8 mouse cellular contexts compared by ENCODE assay signal in genomic region chr1:164320731-164321130, GRCm38 (mm10). TPM values are rescaled to one million over a fixed set of nuclear protein-coding genes. Genes with fewer than 3 reads are reported as not detected.
DNase-seq lines count a peak whose midpoint lies in the region; ATAC-seq and TF ChIP-seq lines count a peak whose summit lies in the region.
"Had no signal": no experiment of that assay in that cellular context is flagged by ENCODE, and none has a peak within 500 bp of the region (broad histone marks: within the 10 kb centered on the region; RNA-seq: fewer than 3 reads in every experiment).

No protein-coding gene starts in this region.

- TF ChIP-seq CTCF in hindbrain, postnatal 0 days (IDR thresholded peaks at IDR 0.05; ENCODE audit: low read depth): no peak

- ATAC-seq in hindbrain, postnatal 0 days: peak; percentile 66
- ATAC-seq in hindbrain, embryonic 12.5 days (ENCODE audit: low FRiP score): no peak
- ATAC-seq in midbrain, embryonic 13.5 days: no peak
- ATAC-seq in intestine, embryonic 15.5 days: no peak
- ATAC-seq in stomach, embryonic 15.5 days (ENCODE audit: insufficient read depth, low FRiP score, low read depth): no peak

- no peak overlapping the region for H3K4me2 ChIP-seq in hindbrain, postnatal 0 days (ENCODE audit: low read depth, low read length)
- no peak overlapping the region for H3K4me2 ChIP-seq in hindbrain, embryonic 12.5 days (replicated peaks)
- H3K4me2 ChIP-seq in midbrain, embryonic 13.5 days (replicated peaks): no peak overlapping the region
- no peak overlapping the region for H3K4me2 ChIP-seq in intestine, embryonic 15.5 days (replicated peaks)
- H3K4me2 ChIP-seq in stomach, embryonic 15.5 days: no peak overlapping the region

- H3K4me1 ChIP-seq in hindbrain, postnatal 0 days (ENCODE audit: insufficient read depth, low read length): no peaks in the 10 kb centered on the region
- no peaks in the 10 kb centered on the region for H3K4me1 ChIP-seq in hindbrain, embryonic 12.5 days
- H3K4me1 ChIP-seq in midbrain, embryonic 13.5 days (replicated peaks): 0 out of 2 replicates have a peak, but pooled peaks cover 20% of the 10 kb centered on the region
- peaks cover 12% of the 10 kb centered on the region; the same call in 1 of the 2 replicates for H3K4me1 ChIP-seq in midbrain, embryonic 10.5 days
- H3K4me1 ChIP-seq in intestine, embryonic 15.5 days (replicated peaks): peaks cover 19% of the 10 kb centered on the region
- H3K4me1 ChIP-seq in stomach, embryonic 15.5 days: peaks cover 6% of the 10 kb centered on the region; the same call in 1 of the 2 replicates
- H3K4me1 ChIP-seq: limb, embryonic 10.5 days had no signal

- no peak overlapping the region for H3K4me3 ChIP-seq in hindbrain, postnatal 0 days (ENCODE audit: low read length)
- H3K4me3 ChIP-seq in hindbrain, embryonic 12.5 days: no peak overlapping the region
- no peak overlapping the region for H3K4me3 ChIP-seq in midbrain, embryonic 13.5 days (replicated peaks)
- H3K4me3 ChIP-seq in midbrain, embryonic 10.5 days: no peak overlapping the region
- no peak overlapping the region for H3K4me3 ChIP-seq in intestine, embryonic 15.5 days (replicated peaks)
- H3K4me3 ChIP-seq in stomach, embryonic 15.5 days (replicated peaks): no peak overlapping the region
- H3K4me3 ChIP-seq: limb, embryonic 10.5 days had no signal

- H3K27me3 ChIP-seq in hindbrain, postnatal 0 days (ENCODE audit: insufficient read depth, low read length): no peaks in the 10 kb centered on the region
- no peaks in the 10 kb centered on the region for H3K27me3 ChIP-seq in hindbrain, embryonic 12.5 days
- no peaks in the 10 kb centered on the region for H3K27me3 ChIP-seq in midbrain, embryonic 13.5 days
- H3K27me3 ChIP-seq in midbrain, embryonic 10.5 days (ENCODE audit: low read depth, poor library complexity, severe bottlenecking): no peaks in the 10 kb centered on the region
- H3K27me3 ChIP-seq in intestine, embryonic 15.5 days (replicated peaks): no peaks in the 10 kb centered on the region
- H3K27me3 ChIP-seq in stomach, embryonic 15.5 days (replicated peaks): no peaks in the 10 kb centered on the region

- no peak overlapping the region for H3K9ac ChIP-seq in hindbrain, postnatal 0 days (replicated peaks; ENCODE audit: low read length)
- H3K9ac ChIP-seq in hindbrain, embryonic 12.5 days: no peak overlapping the region
- no peak overlapping the region for H3K9ac ChIP-seq in midbrain, embryonic 13.5 days (replicated peaks)
- no peak overlapping the region for H3K9ac ChIP-seq in intestine, embryonic 15.5 days
- no peak overlapping the region for H3K9ac ChIP-seq in stomach, embryonic 15.5 days

- peak overlapping the region; percentile 74 for H3K27ac ChIP-seq in hindbrain, postnatal 0 days
- no peak overlapping the region for H3K27ac ChIP-seq in hindbrain, embryonic 12.5 days
- peak overlapping the region; percentile 25; the same call in 1 of the 2 replicates for H3K27ac ChIP-seq in midbrain, embryonic 13.5 days
- no peak overlapping the region for H3K27ac ChIP-seq in midbrain, embryonic 10.5 days (replicated peaks)
- H3K27ac ChIP-seq in intestine, embryonic 15.5 days: 0 out of 2 replicates have a peak overlapping the region, but pooled peaks have one; percentile 18
- H3K27ac ChIP-seq in stomach, embryonic 15.5 days: 0 out of 2 replicates have a peak overlapping the region, but pooled peaks have one; percentile 9
- H3K27ac ChIP-seq: limb, embryonic 10.5 days had no signal

- no peaks in the 10 kb centered on the region for H3K36me3 ChIP-seq in hindbrain, postnatal 0 days (ENCODE audit: insufficient read depth, low read length)
- H3K36me3 ChIP-seq in hindbrain, embryonic 12.5 days: 0 out of 2 replicates have a peak, but pooled peaks cover 4% of the 10 kb centered on the region
- no peaks in the 10 kb centered on the region for H3K36me3 ChIP-seq in midbrain, embryonic 13.5 days
- peaks cover 6% of the 10 kb centered on the region; the same call in 1 of the 2 replicates for H3K36me3 ChIP-seq in midbrain, embryonic 10.5 days
- no peaks in the 10 kb centered on the region for H3K36me3 ChIP-seq in intestine, embryonic 15.5 days
- H3K36me3 ChIP-seq in stomach, embryonic 15.5 days: no peaks in the 10 kb centered on the region

- whole genome bisulfite sequencing in hindbrain, postnatal 0 days: 45% methylated on average over 5 of the region's 5 CpGs
- WGBS in hindbrain, embryonic 12.5 days: 74% methylated on average over 5 of the region's 5 CpGs
- WGBS in midbrain, embryonic 13.5 days: 55% methylated on average over 5 of the region's 5 CpGs
- 82% methylated on average over 5 of the region's 5 CpGs for WGBS in midbrain, embryonic 10.5 days
- 65% methylated on average over 5 of the region's 5 CpGs for WGBS in intestine, embryonic 15.5 days
- 73% methylated on average over 5 of the region's 5 CpGs for WGBS in stomach, embryonic 15.5 days

- DNase-seq in hindbrain, postnatal 0 days (ENCODE audit: low spot score): peak; percentile 67
- DNase-seq in midbrain, embryonic 10.5 days (ENCODE audit: low spot score): no peak
- DNase-seq in spleen, adult 18-20 months: no peak

- no peaks in the 10 kb centered on the region for H3K9me3 ChIP-seq in hindbrain, postnatal 0 days (ENCODE audit: low read length)
- no peaks in the 10 kb centered on the region for H3K9me3 ChIP-seq in hindbrain, embryonic 12.5 days (replicated peaks)
- no peaks in the 10 kb centered on the region for H3K9me3 ChIP-seq in midbrain, embryonic 13.5 days
- no peaks in the 10 kb centered on the region for H3K9me3 ChIP-seq in midbrain, embryonic 10.5 days (replicated peaks)
- no peaks in the 10 kb centered on the region for H3K9me3 ChIP-seq in intestine, embryonic 15.5 days
- H3K9me3 ChIP-seq in stomach, embryonic 15.5 days: no peaks in the 10 kb centered on the region
- H3K9me3 ChIP-seq: limb, embryonic 10.5 days had no signal

RNA-seq across cellular contexts. Expression of gene Blzf1, which starts 13.4 kb away (rescaled TPM):
- 9.1 and 10.8 TPM in 2 replicates for total RNA-seq in hindbrain, postnatal 0 days (2014; rRNA removed)
- 26.1 and 26.6 TPM in 2 replicates for polyA plus RNA-seq in hindbrain, postnatal 0 days (2015; fragmentation: Nextera tagmentation; extraction: Ambion mirVana)
- 31.0 and 31.3 TPM in 2 replicates for polyA plus RNA-seq in hindbrain, embryonic 12.5 days (2016; fragmentation: Nextera tagmentation; extraction: Ambion mirVana)
- 30.7 and 31.3 TPM in 2 replicates for polyA plus RNA-seq in midbrain, embryonic 13.5 days (2015; fragmentation: Nextera tagmentation; extraction: Ambion mirVana)
- 26.0 and 27.2 TPM in 2 replicates for polyA plus RNA-seq in midbrain, embryonic 10.5 days (2016; fragmentation: Nextera tagmentation; extraction: Ambion mirVana)
- 23.6 and 25.7 TPM in 2 replicates for polyA plus RNA-seq in intestine, embryonic 15.5 days (2015; fragmentation: Nextera tagmentation; extraction: Ambion mirVana)
- polyA plus RNA-seq in stomach, embryonic 15.5 days (2015; fragmentation: Nextera tagmentation; extraction: Ambion mirVana): 28.4 and 29.3 TPM in 2 replicates

RNA-seq across cellular contexts. Expression of gene Nme7, which starts 16.8 kb away (rescaled TPM):
- 12.4 and 19.7 TPM in 2 replicates for total RNA-seq in hindbrain, postnatal 0 days (2014; rRNA removed)
- polyA plus RNA-seq in hindbrain, postnatal 0 days (2015; fragmentation: Nextera tagmentation; extraction: Ambion mirVana): 24.8 and 30.1 TPM in 2 replicates
- polyA plus RNA-seq in hindbrain, embryonic 12.5 days (2016; fragmentation: Nextera tagmentation; extraction: Ambion mirVana): 29.8 and 32.0 TPM in 2 replicates
- 32.1 and 38.8 TPM in 2 replicates for polyA plus RNA-seq in midbrain, embryonic 13.5 days (2015; fragmentation: Nextera tagmentation; extraction: Ambion mirVana)
- 32.2 and 36.3 TPM in 2 replicates for polyA plus RNA-seq in midbrain, embryonic 10.5 days (2016; fragmentation: Nextera tagmentation; extraction: Ambion mirVana)
- 35.0 and 35.2 TPM in 2 replicates for polyA plus RNA-seq in intestine, embryonic 15.5 days (2015; fragmentation: Nextera tagmentation; extraction: Ambion mirVana)
- 31.2 and 38.9 TPM in 2 replicates for polyA plus RNA-seq in stomach, embryonic 15.5 days (2015; fragmentation: Nextera tagmentation; extraction: Ambion mirVana)

RNA-seq across cellular contexts. Expression of gene Ccdc181, which starts 45.3 kb away (rescaled TPM):
- 5.8 and 6.4 TPM in 2 replicates for total RNA-seq in hindbrain, postnatal 0 days (2014; rRNA removed)
- 24.6 and 25.0 TPM in 2 replicates for polyA plus RNA-seq in hindbrain, postnatal 0 days (2015; fragmentation: Nextera tagmentation; extraction: Ambion mirVana)
- 15.3 and 19.2 TPM in 2 replicates for polyA plus RNA-seq in hindbrain, embryonic 12.5 days (2016; fragmentation: Nextera tagmentation; extraction: Ambion mirVana)
- polyA plus RNA-seq in midbrain, embryonic 13.5 days (2015; fragmentation: Nextera tagmentation; extraction: Ambion mirVana): 20.0 and 22.7 TPM in 2 replicates
- polyA plus RNA-seq in midbrain, embryonic 10.5 days (2016; fragmentation: Nextera tagmentation; extraction: Ambion mirVana): 11.5 and 14.5 TPM in 2 replicates
- 8.0 and 8.1 TPM in 2 replicates for polyA plus RNA-seq in intestine, embryonic 15.5 days (2015; fragmentation: Nextera tagmentation; extraction: Ambion mirVana)
- 9.4 and 10.7 TPM in 2 replicates for polyA plus RNA-seq in stomach, embryonic 15.5 days (2015; fragmentation: Nextera tagmentation; extraction: Ambion mirVana)

Comparison
In these comparisons a context has a peak if more than half of its experiments do, and no peak if none do; other contexts are left out.
1. H3K27ac ChIP-seq: peak in hindbrain, postnatal 0 days (single experiment), midbrain, embryonic 13.5 days (single experiment), intestine, embryonic 15.5 days (single experiment) and stomach, embryonic 15.5 days (single experiment); none in hindbrain, embryonic 12.5 days (single experiment) and midbrain, embryonic 10.5 days (single experiment).